Mouse (Mus musculus) stomach, embryonic 16.5 days (tissue): Measurements from ENCODE around the gene Serpinb13. TPM values are rescaled to one million over a fixed set of nuclear protein-coding genes. Genes with fewer than 3 reads are reported as not detected.
"Not testable (repeated sequence)": the region's sequence is repeated elsewhere in the genome, so short reads cannot be mapped to it uniquely, and the experiment has no call there.

Experiments
- ATAC-seq: fragments of 200-750 bp; cut with Nextera tagmentation; 2 replicates; pipeline ENCODE4 v1.8.0; 2017; ENCODE audit warnings: moderate number of reproducible peaks, moderate TSS enrichment; ENCODE audit not compliant: insufficient read depth, low FRiP score
- H3K27ac ChIP-seq: fragments of 300-500 bp; sonication (generic); 2 replicates; pipeline ENCODE4 v1.5.1; 2014; ENCODE audit warnings: low read length
- H3K27me3 ChIP-seq: fragments of 300-500 bp; sonication (generic); 2 replicates; pipeline ENCODE4 v1.6.1; 2014; ENCODE audit warnings: low read length, control low read depth, mixed read lengths; ENCODE audit not compliant: control insufficient read depth, insufficient read depth
- H3K36me3 ChIP-seq: fragments of 300-500 bp; sonication (generic); 2 replicates; pipeline ENCODE4 v1.6.1; 2014; ENCODE audit warnings: low read length; ENCODE audit not compliant: control insufficient read depth, insufficient read depth
- H3K4me1 ChIP-seq: fragments of 300-500 bp; sonication (generic); 2 replicates; pipeline ENCODE4 v1.6.1; 2014; ENCODE audit warnings: low read length, control low read depth, mixed read lengths; ENCODE audit not compliant: control insufficient read depth, insufficient read depth
- H3K4me2 ChIP-seq: fragments of 300-500 bp; sonication (generic); 2 replicates; pipeline ENCODE4 v1.6.1; 2014; ENCODE audit warnings: low read depth, low read length, mixed read lengths
- H3K4me3 ChIP-seq: fragments of 300-500 bp; sonication (generic); replicated peaks from 2 replicates; pipeline ENCODE4 v1.5.1; 2014; ENCODE audit warnings: mild to moderate bottlenecking, low read length
- H3K9ac ChIP-seq: fragments of 300-500 bp; sonication (generic); 2 replicates; pipeline ENCODE4 v1.6.1; 2014; ENCODE audit warnings: low read length
- H3K9me3 ChIP-seq: fragments of 300-500 bp; sonication (generic); replicated peaks from 2 replicates; pipeline ENCODE4 v1.6.1; 2016; ENCODE audit warnings: low read length, control low read depth; ENCODE audit not compliant: control insufficient read depth
- WGBS: fragments of 180-500 bp; shearing (Covaris S2); extraction: QIAGEN DNeasy Blood & Tissue Kit; methylation state at CpG from one replicate; pipeline ENCODE4 v1.1.7; 2014; 5-methylcytosine and 5-hydroxymethylcytosine counted together
- polyA plus RNA-seq: library from polyadenylated mRNA; unstranded; fragments of >200 nt; fragmentation: Nextera tagmentation; extraction: Ambion mirVana; gene quantifications from 2 replicates; pipeline ENCODE4 v1.2.1, GENCODE M21; 2015

Serpinb13 gene
- polyA plus RNA-seq, 1 experiment from 2014 or later: 0.08 TPM

GRCm38 (mm10) chr1:107001754-107002153, 21.0 kb downstream of the Serpinb13 start:
- no peaks in the 10 kb centered on the region for H3K9me3 ChIP-seq
- H3K27ac ChIP-seq: no peak overlapping the region
- no peak overlapping the region for H3K4me2 ChIP-seq
- ATAC-seq: no peak
- no peaks in the 10 kb centered on the region; the same call in 1 of the 2 replicates for H3K4me1 ChIP-seq
- 82% methylated on average over 2 of the region's 2 CpGs for WGBS
- no peak overlapping the region for H3K4me3 ChIP-seq
- H3K36me3 ChIP-seq: no peaks in the 10 kb centered on the region
- no peak overlapping the region for H3K9ac ChIP-seq
- no peaks in the 10 kb centered on the region for H3K27me3 ChIP-seq

- Histone ChIP-seq H3K27me3 (no peaks in the 10 kb centered on the region), H3K36me3 (no peaks in the 10 kb centered on the region), H3K9me3 (no peaks in the 10 kb centered on the region), H3K4me1 (no peaks in the 10 kb centered on the region), H3K27ac (no peak overlapping the region), H3K4me2 (no peak overlapping the region), H3K9ac (no peak overlapping the region), H3K4me3 (no peak overlapping the region)
- ATAC-seq: no peak
- 65% methylated on average over 3 of the region's 3 CpGs for WGBS
Observed at GRCm38 (mm10) chr1:107006316-107006715, 25.5 kb downstream of the Serpinb13 start.

GRCm38 (mm10) chr1:107014530-107014929, 33.7 kb downstream of the Serpinb13 start:
- no peaks in the 10 kb centered on the region for H3K27me3 ChIP-seq
- no peak overlapping the region for H3K27ac ChIP-seq
- H3K9me3 ChIP-seq: no peaks in the 10 kb centered on the region
- no peak for ATAC-seq
- no peaks in the 10 kb centered on the region for H3K4me1 ChIP-seq
- no peak overlapping the region for H3K4me3 ChIP-seq
- H3K4me2 ChIP-seq: no peak overlapping the region
- no peaks in the 10 kb centered on the region for H3K36me3 ChIP-seq
- no peak overlapping the region for H3K9ac ChIP-seq
- 32% methylated on average over 2 of the region's 2 CpGs for WGBS

- no peaks in the 10 kb centered on the region for H3K36me3 ChIP-seq
- 79% methylated on average over 7 of the region's 7 CpGs for WGBS
- H3K9me3 ChIP-seq: no peaks in the 10 kb centered on the region
- no peaks in the 10 kb centered on the region for H3K4me1 ChIP-seq
- H3K4me3 ChIP-seq: no peak overlapping the region
- ATAC-seq: no peak; the same call in 1 of the 2 replicates
- no peaks in the 10 kb centered on the region for H3K27me3 ChIP-seq
- no peak overlapping the region for H3K27ac ChIP-seq
- no peak overlapping the region for H3K4me2 ChIP-seq
- no peak overlapping the region for H3K9ac ChIP-seq
Observed at GRCm38 (mm10) chr1:107015210-107015609, 34.4 kb downstream of the Serpinb13 start.

- no peaks in the 10 kb centered on the region for H3K4me1 ChIP-seq
- 51% methylated on average over 1 of the region's 1 CpGs for WGBS
- no peak overlapping the region for H3K9ac ChIP-seq
- no peak for ATAC-seq
- no peak overlapping the region for H3K4me2 ChIP-seq
- no peak overlapping the region for H3K27ac ChIP-seq
- H3K4me3 ChIP-seq: no peak overlapping the region
- no peaks in the 10 kb centered on the region for H3K36me3 ChIP-seq
- H3K27me3 ChIP-seq: no peaks in the 10 kb centered on the region
- H3K9me3 ChIP-seq: no peaks in the 10 kb centered on the region
Observed at GRCm38 (mm10) chr1:107025886-107026285, 45.1 kb downstream of the Serpinb13 start.

- not testable (repeated sequence) for ATAC-seq, H3K4me2 ChIP-seq, H3K36me3 ChIP-seq, H3K27me3 ChIP-seq, H3K27ac ChIP-seq, H3K4me3 ChIP-seq, H3K9ac ChIP-seq, H3K4me1 ChIP-seq, H3K9me3 ChIP-seq
- 88% methylated on average over 3 of the region's 3 CpGs for WGBS
Observed at GRCm38 (mm10) chr1:107034236-107034635, 53.5 kb downstream of the Serpinb13 start.

Other genes with a start within 250 kb of the Serpinb13 start
- 15.7 and 18.5 TPM in 2 replicates for gene Kdsr, start 221.3 kb upstream of the Serpinb13 start, polyA plus RNA-seq
- 81.8 and 82.1 TPM in 2 replicates for gene Vps4b, start 184.3 kb upstream of the Serpinb13 start, polyA plus RNA-seq
- 71.1 and 80.8 TPM in 2 replicates for gene Serpinb5, start 119.8 kb upstream of the Serpinb13 start, polyA plus RNA-seq
- gene Serpinb12, start 46.5 kb upstream of the Serpinb13 start, polyA plus RNA-seq: 14.5 and 25.0 TPM in 2 replicates
- gene Serpinb3a, start 71.3 kb downstream of the Serpinb13 start, polyA plus RNA-seq: 21.4 and 39.8 TPM in 2 replicates
- gene Serpinb3d, start 102.5 kb downstream of the Serpinb13 start, polyA plus RNA-seq: not detected in 2 replicates